Mouse (Mus musculus) embryonic facial prominence, embryonic 15.5 days (tissue): ENCODE measurements at regions not wholly inside any gene's neighbourhood (a gene's known extent, or its start where the extent isn't known, plus 50 kb on each side); places are given as distances from the start of the nearest gene placed in this dataset.

Source experiments
- ATAC-seq: fragments of 200-750 bp; cut with Nextera tagmentation; 2 replicates; pipeline ENCODE4 v1.8.0; 2017; ENCODE audit warnings: low read depth, moderate TSS enrichment; ENCODE audit not compliant: insufficient number of reproducible peaks, low FRiP score, low TSS enrichment
- H3K27ac ChIP-seq: fragments of 300-500 bp; sonication (generic); replicated peaks from 2 replicates; pipeline ENCODE4 v1.5.1; 2015; ENCODE audit warnings: mild to moderate bottlenecking, inconsistent platforms
- H3K27me3 ChIP-seq: fragments of 300-500 bp; sonication (generic); 2 replicates; pipeline ENCODE4 v1.6.1; 2015; ENCODE audit warnings: inconsistent platforms
- H3K36me3 ChIP-seq: fragments of 300-500 bp; sonication (generic); 2 replicates; pipeline ENCODE4 v1.6.1; 2015; ENCODE audit warnings: mild to moderate bottlenecking, inconsistent platforms
- H3K4me1 ChIP-seq: fragments of 300-500 bp; sonication (generic); 2 replicates; pipeline ENCODE4 v1.6.1; 2015; ENCODE audit warnings: inconsistent platforms
- H3K4me2 ChIP-seq: fragments of 300-500 bp; sonication (generic); replicated peaks from 2 replicates; pipeline ENCODE4 v1.6.1; 2015; ENCODE audit warnings: mild to moderate bottlenecking, inconsistent platforms
- H3K4me3 ChIP-seq: fragments of 300-500 bp; sonication (generic); replicated peaks from 2 replicates; pipeline ENCODE4 v1.5.1; 2015; ENCODE audit warnings: mild to moderate bottlenecking, inconsistent platforms
- H3K9ac ChIP-seq: fragments of 300-500 bp; sonication (generic); 2 replicates; pipeline ENCODE4 v1.6.1; 2015; ENCODE audit warnings: inconsistent platforms
- H3K9me3 ChIP-seq: fragments of 300-500 bp; sonication (generic); replicated peaks from 2 replicates; pipeline ENCODE4 v1.6.1; 2016; ENCODE audit warnings: inconsistent platforms
- WGBS: fragments of 180-500 bp; shearing (Covaris S2); methylation state at CpG from one replicate; pipeline ENCODE4 v1.1.7; 2015; 5-methylcytosine and 5-hydroxymethylcytosine counted together

GRCm38 (mm10) chr1:52397460-52397859, 103.0 kb downstream of the Nab1 start:
- Histone ChIP-seq H3K9me3 (no peaks in the 10 kb centered on the region), H3K36me3 (no peaks in the 10 kb centered on the region), H3K4me1 (no peaks in the 10 kb centered on the region), H3K9ac (no peak overlapping the region), H3K27ac (no peak overlapping the region), H3K27me3 (no peaks in the 10 kb centered on the region), H3K4me3 (no peak overlapping the region), H3K4me2 (no peak overlapping the region)
- ATAC-seq: no peak
- WGBS: 57% methylated on average over 3 of the region's 3 CpGs

DNA sequence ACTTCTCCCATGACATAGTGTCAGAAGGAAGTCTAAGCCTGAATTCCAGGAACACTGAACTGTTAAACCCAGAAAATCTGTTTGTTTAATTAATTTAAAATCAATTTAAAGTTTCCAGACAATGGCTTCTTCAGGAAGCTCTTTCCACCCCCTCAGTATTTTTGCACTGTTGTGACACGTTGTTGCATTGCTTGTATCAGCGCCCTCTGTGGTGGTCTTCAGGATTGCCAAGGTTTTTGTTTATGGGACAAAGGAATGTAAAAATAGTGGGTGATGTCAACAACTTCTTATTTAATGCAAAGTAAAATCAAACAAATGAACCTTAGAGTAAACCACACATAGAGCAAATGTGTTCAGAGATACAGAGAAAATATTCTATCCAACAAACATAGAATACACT, 107.5 kb downstream of the Nab1 start:
- H3K27ac ChIP-seq: no peak overlapping the region
- H3K4me1 ChIP-seq: no peaks in the 10 kb centered on the region
- H3K9me3 ChIP-seq: no peaks in the 10 kb centered on the region
- no peak overlapping the region for H3K4me2 ChIP-seq
- WGBS: 35% methylated on average over 2 of the region's 2 CpGs
- H3K36me3 ChIP-seq: no peaks in the 10 kb centered on the region
- H3K4me3 ChIP-seq: no peak overlapping the region
- H3K27me3 ChIP-seq: no peaks in the 10 kb centered on the region
- no peak overlapping the region for H3K9ac ChIP-seq
- ATAC-seq: no peak

DNA sequence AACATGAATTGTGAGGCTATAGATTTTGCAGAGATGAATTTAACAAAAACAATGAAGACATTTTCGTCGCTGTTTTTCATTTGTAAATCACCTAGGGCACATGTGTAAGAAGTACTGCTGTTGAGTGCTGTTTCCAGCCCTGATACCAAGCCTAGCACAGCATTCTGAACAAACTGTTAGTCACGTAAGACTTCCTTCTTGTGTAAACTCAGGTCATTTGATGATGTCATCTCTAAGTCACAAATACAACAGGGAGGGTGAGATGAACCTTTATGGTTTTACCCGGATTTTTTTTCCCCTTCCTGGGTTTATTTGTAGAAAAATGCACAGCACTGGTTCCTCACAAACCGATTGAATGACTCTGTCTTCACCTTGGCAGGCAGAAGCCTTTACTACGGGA, 111.6 kb downstream of the Nab1 start:
- ATAC-seq: no peak
- no peak overlapping the region for H3K9ac ChIP-seq
- no peaks in the 10 kb centered on the region for H3K27me3 ChIP-seq
- no peaks in the 10 kb centered on the region for H3K4me1 ChIP-seq
- H3K9me3 ChIP-seq: no peaks in the 10 kb centered on the region
- H3K36me3 ChIP-seq: no peaks in the 10 kb centered on the region
- H3K4me2 ChIP-seq: no peak overlapping the region
- 73% methylated on average over 6 of the region's 6 CpGs for WGBS
- no peak overlapping the region for H3K27ac ChIP-seq
- H3K4me3 ChIP-seq: no peak overlapping the region

DNA sequence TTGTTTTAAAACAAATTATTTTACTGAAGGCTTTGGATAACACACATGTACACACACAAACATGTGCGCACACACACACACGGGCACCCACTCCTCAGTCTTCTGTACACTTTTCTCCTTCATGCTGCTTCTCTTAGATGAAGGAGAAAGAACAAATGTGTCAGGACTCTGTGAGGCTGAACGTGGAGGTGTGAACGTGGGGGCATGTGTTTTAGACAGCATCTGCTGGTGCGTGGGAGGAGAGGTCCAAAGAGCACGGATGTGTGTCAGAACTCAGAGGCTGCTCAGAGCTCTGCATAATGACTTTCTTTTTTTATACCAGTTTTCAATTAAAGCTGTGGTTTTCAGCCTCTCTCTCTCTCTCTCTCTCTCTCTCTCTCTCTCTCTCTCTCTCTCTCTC, 112.4 kb downstream of the Nab1 start:
- Histone ChIP-seq H3K27me3 (no peaks in the 10 kb centered on the region), H3K4me3 (no peak overlapping the region), H3K36me3 (no peaks in the 10 kb centered on the region), H3K4me1 (no peaks in the 10 kb centered on the region), H3K4me2 (no peak overlapping the region), H3K27ac (no peak overlapping the region), H3K9me3 (no peaks in the 10 kb centered on the region), H3K9ac (no peak overlapping the region)
- WGBS: 54% methylated on average over 6 of the region's 6 CpGs
- ATAC-seq: no peak

GRCm38 (mm10) chr1:52387062-52387461, 113.4 kb downstream of the Nab1 start:
- no peak overlapping the region for H3K27ac ChIP-seq
- WGBS: 86% methylated on average over 3 of the region's 3 CpGs
- no peaks in the 10 kb centered on the region for H3K4me1 ChIP-seq
- no peak overlapping the region for H3K4me3 ChIP-seq
- H3K9ac ChIP-seq: no peak overlapping the region
- H3K9me3 ChIP-seq: no peaks in the 10 kb centered on the region
- H3K27me3 ChIP-seq: no peaks in the 10 kb centered on the region
- H3K4me2 ChIP-seq: no peak overlapping the region
- H3K36me3 ChIP-seq: no peaks in the 10 kb centered on the region
- no peak for ATAC-seq

DNA sequence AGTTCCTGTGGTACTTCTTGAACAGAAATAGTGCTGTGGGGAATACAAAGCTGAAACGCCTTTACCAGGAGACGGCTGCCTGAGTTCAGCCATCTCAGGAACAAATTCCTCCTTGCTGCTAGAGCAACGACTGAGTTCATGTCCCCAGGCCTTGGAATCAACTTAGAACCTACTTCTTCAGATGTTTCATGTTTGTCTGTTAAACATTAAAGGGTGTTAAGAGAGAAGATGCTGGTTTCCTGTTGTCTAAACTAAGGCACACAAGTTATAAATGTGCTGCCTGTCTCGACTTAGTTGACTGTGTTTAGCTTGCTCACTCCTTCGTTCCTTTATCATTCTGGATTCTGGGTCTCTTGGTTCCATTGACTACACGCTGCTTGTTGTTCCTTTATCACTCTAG, 125.2 kb downstream of the Nab1 start:
- H3K4me2 ChIP-seq: no peak overlapping the region
- H3K4me3 ChIP-seq: no peak overlapping the region
- 67% methylated on average over 6 of the region's 6 CpGs for WGBS
- H3K9me3 ChIP-seq: no peaks in the 10 kb centered on the region
- no peaks in the 10 kb centered on the region for H3K36me3 ChIP-seq
- H3K9ac ChIP-seq: no peak overlapping the region
- no peaks in the 10 kb centered on the region for H3K4me1 ChIP-seq
- no peak overlapping the region for H3K27ac ChIP-seq
- no peaks in the 10 kb centered on the region for H3K27me3 ChIP-seq
- no peak for ATAC-seq

DNA sequence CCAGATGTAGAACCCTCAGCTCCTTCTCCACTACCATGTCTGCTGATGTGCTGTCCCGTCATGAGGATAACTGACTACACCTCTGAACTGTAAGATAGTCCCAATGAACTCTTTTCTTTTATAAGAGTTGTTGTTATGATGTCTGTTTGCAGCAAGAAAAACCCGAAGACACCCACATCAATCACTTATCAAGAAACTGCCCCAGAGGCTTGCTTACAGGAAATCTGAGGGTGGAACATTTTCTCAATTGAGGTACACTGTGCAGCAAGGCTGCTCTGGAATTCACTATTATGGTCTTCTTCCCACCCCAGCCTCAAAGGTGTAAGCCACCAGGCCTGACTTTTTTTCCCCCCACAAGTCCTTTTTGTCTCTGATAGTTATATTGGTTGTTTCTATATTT, 125.8 kb downstream of the Nab1 start:
- Histone ChIP-seq H3K27ac (no peak overlapping the region), H3K4me2 (no peak overlapping the region), H3K27me3 (no peaks in the 10 kb centered on the region), H3K9ac (no peak overlapping the region), H3K36me3 (no peaks in the 10 kb centered on the region), H3K9me3 (no peaks in the 10 kb centered on the region), H3K4me1 (no peaks in the 10 kb centered on the region), H3K4me3 (no peak overlapping the region)
- WGBS: 72% methylated on average over 2 of the region's 2 CpGs
- no peak for ATAC-seq

DNA sequence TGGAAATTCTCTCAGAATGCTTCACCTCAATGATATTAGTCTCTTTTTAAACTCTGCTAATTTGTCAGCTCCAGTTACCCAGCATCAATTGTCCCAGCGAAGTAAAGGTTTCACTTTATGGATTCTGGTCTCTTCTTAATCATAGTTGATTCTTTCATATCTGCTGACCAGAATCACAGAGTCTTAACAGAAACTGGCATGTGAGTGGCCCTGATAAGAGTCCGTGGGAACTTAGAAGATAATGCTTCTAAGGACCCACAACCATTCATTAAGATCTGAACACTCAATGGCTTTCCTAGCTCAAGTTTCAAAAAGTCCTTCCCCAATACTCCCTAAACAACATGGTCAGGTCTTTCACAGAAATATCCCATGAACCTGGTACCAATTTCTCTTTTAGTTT, 126.7 kb downstream of the Nab1 start:
- WGBS: 80% methylated on average over 2 of the region's 2 CpGs
- no peaks in the 10 kb centered on the region for H3K9me3 ChIP-seq
- no peak overlapping the region for H3K27ac ChIP-seq
- H3K4me1 ChIP-seq: no peaks in the 10 kb centered on the region
- no peak for ATAC-seq
- H3K9ac ChIP-seq: no peak overlapping the region
- no peak overlapping the region for H3K4me3 ChIP-seq
- H3K27me3 ChIP-seq: no peaks in the 10 kb centered on the region
- no peak overlapping the region for H3K4me2 ChIP-seq
- H3K36me3 ChIP-seq: no peaks in the 10 kb centered on the region

DNA sequence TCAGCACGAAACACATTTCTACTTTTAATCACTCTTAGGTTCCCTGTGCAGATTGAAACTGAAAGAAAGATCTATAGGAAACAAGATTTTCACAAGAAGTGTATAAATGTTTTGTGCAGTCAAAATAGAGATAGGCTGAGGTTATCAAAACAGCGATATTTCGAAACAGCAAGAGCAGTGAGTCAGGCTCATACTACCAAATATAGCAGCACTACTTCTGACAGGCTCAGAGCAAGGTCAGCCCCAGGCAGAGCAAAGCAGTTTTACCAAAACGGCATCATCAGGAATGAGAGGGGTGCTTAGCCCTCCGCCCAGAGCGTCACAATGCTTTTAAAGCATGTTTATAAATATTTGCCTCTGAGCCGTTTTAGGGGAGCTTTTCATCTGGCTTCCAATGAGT, 133.4 kb upstream of the Gls start:
- no peaks in the 10 kb centered on the region for H3K4me1 ChIP-seq
- 64% methylated on average over 7 of the region's 7 CpGs for WGBS
- H3K27ac ChIP-seq: no peak overlapping the region
- H3K9me3 ChIP-seq: no peaks in the 10 kb centered on the region
- no peak overlapping the region for H3K4me3 ChIP-seq
- no peaks in the 10 kb centered on the region for H3K27me3 ChIP-seq
- no peak overlapping the region for H3K9ac ChIP-seq
- H3K4me2 ChIP-seq: no peak overlapping the region
- no peaks in the 10 kb centered on the region for H3K36me3 ChIP-seq
- no peak for ATAC-seq

DNA sequence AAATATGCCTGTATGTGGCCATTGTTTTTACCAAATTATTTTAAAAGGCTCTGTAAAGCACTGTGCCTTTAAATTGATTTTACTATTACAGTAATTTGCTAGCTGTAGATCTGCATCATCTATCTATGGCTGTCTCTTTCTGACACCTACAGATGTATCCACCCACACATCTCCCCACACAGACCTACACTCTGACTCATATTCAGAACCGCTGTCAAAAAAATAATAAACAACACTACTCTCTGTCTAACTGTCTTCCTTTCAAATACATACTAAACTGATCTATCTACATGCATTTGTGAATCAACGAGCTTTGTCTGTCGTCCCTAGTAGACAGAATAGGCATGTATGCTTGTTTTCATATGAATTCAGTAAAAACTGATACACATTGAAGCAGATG, 130.6 kb upstream of the Gls start:
- no peaks in the 10 kb centered on the region for H3K36me3 ChIP-seq
- WGBS: 72% methylated on average over 3 of the region's 3 CpGs
- no peak overlapping the region for H3K27ac ChIP-seq
- no peaks in the 10 kb centered on the region for H3K4me1 ChIP-seq
- H3K4me2 ChIP-seq: no peak overlapping the region
- H3K9me3 ChIP-seq: no peaks in the 10 kb centered on the region
- H3K27me3 ChIP-seq: no peaks in the 10 kb centered on the region
- no peak overlapping the region for H3K9ac ChIP-seq
- no peak for ATAC-seq
- H3K4me3 ChIP-seq: no peak overlapping the region

- H3K9ac ChIP-seq: no peak overlapping the region
- no peaks in the 10 kb centered on the region for H3K4me1 ChIP-seq
- no peak overlapping the region for H3K27ac ChIP-seq
- no peaks in the 10 kb centered on the region for H3K27me3 ChIP-seq
- ATAC-seq: no peak
- H3K4me3 ChIP-seq: no peak overlapping the region
- H3K4me2 ChIP-seq: no peak overlapping the region
- no peaks in the 10 kb centered on the region for H3K9me3 ChIP-seq
- no peaks in the 10 kb centered on the region for H3K36me3 ChIP-seq
Observed at GRCm38 (mm10) chr1:52362976-52363375, 129.9 kb upstream of the Gls start.

DNA sequence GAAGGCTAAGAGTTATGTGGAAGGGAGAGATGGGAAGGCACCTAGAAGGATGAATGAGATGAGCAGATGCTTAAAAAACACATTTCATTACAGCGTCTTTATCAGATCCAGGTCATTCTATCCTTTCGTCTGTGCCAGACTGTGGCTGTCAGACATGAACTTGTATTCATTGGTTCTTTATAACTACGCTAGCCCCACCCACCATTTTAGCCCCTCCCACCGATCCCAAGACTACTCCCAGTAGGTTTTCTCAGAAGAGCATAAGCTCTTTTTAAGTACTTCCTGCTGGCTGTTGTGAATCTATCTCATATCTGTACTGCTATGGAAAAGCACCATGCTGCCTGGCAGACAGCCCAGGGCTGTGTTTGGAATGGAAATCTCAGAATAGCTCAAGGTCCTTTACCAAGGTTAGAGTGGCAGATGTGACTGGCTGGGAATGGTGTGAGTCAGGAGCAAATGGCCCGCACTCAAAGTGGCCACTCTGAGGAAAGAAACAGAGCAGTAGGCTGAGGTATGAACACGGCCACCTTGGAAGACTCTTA, 121.1 kb upstream of the Gls start:
- ATAC-seq: no peak
- H3K36me3 ChIP-seq: no peaks in the 10 kb centered on the region
- no peak overlapping the region for H3K27ac ChIP-seq
- H3K9ac ChIP-seq: no peak overlapping the region
- H3K4me1 ChIP-seq: no peaks in the 10 kb centered on the region
- no peaks in the 10 kb centered on the region for H3K27me3 ChIP-seq
- H3K4me2 ChIP-seq: no peak overlapping the region
- WGBS: 80% methylated on average over 6 of the region's 6 CpGs
- no peak overlapping the region for H3K4me3 ChIP-seq
- no peaks in the 10 kb centered on the region for H3K9me3 ChIP-seq
